7 mouse cellular contexts compared by ENCODE assay signal in genomic region chr10:70244921-70245558, GRCm38 (mm10). TPM values are rescaled to one million over a fixed set of nuclear protein-coding genes. Genes with fewer than 3 reads are reported as not detected.
DNase-seq lines count a peak whose midpoint lies in the region; ATAC-seq lines count a peak whose summit lies in the region.

Gene Slc16a9, plus strand, starts transcription at chr10:70245100.

- H3K27ac ChIP-seq in hindbrain, embryonic 15.5 days (replicated peaks) = no peak within 1 kb of the TSS

- peak within 1 kb of the TSS; percentile 80 for H3K4me3 ChIP-seq in hindbrain, embryonic 15.5 days

- H3K36me3 ChIP-seq in hindbrain, embryonic 15.5 days = no peaks in the 10 kb centered on the region

- peak within 1 kb of the TSS; percentile 61 for H3K9ac ChIP-seq in hindbrain, embryonic 15.5 days

- peak; percentile 94 for ATAC-seq in hindbrain, embryonic 15.5 days (ENCODE audit: low FRiP score, low read depth)
- ATAC-seq in megakaryocyte progenitor cell, adult 5-6 weeks (replicated peaks; ENCODE audit: poor library complexity) = peak; percentile 67

- under 1% methylated on average over 53 of the region's 54 CpGs for WGBS in hindbrain, embryonic 15.5 days

- H3K4me2 ChIP-seq in hindbrain, embryonic 15.5 days = peak within 1 kb of the TSS; percentile 95

- intact Hi-C loops in left cerebral cortex, postnatal 4 days (cut with DNase I) = no loop called here

- DNase-seq in adrenal gland, postnatal 25 days = peak; percentile 71
- peak; percentile 66 to 78 for DNase-seq in cerebellum, postnatal 25 days
- DNase-seq in gastrocnemius, postnatal 10 days = peak; percentile 70
- peak; percentile 71 for DNase-seq in left cerebral cortex, postnatal 4 days
- peak; percentile 25 for DNase-seq in right cerebral cortex, postnatal 25 days

- no peaks in the 10 kb centered on the region for H3K9me3 ChIP-seq in hindbrain, embryonic 15.5 days

- peaks cover 14% of the 10 kb centered on the region for H3K27me3 ChIP-seq in hindbrain, embryonic 15.5 days

- peaks cover 19% of the 10 kb centered on the region for H3K4me1 ChIP-seq in hindbrain, embryonic 15.5 days (replicated peaks)

RNA-seq across cellular contexts. Expression of gene Slc16a9, which starts in this region (rescaled TPM):
- total RNA-seq in adrenal gland, postnatal 25 days (2021) = 4.0 and 8.3 TPM in 2 replicates
- 1 to 10 TPM; 4.9 to 5.4 TPM for total RNA-seq in gastrocnemius, postnatal 10 days (2021)
- 1.6 and 3.6 TPM in 2 replicates for polyA plus RNA-seq in hindbrain, embryonic 15.5 days (2015; fragmentation: Nextera tagmentation; extraction: Ambion mirVana)
- 1 to 10 TPM; 3.7 to 4.7 TPM for total RNA-seq in left cerebral cortex, postnatal 4 days (2021)
- total RNA-seq in megakaryocyte progenitor cell, adult 5-6 weeks (2015) = 0.17 and 0.52 TPM in 2 replicates
- 0.29 and 0.81 TPM in 2 replicates for total RNA-seq in megakaryocyte progenitor cell, adult 5-6 weeks (2017)

Comparison
In these comparisons a context has a peak if more than half of its experiments do, and no peak if none do; other contexts are left out.
1. Peak in ATAC-seq in megakaryocyte progenitor cell, adult 5-6 weeks; RNA of the gene not detected or under 1 TPM.